Mouse (Mus musculus) G1E (cell line): Measurements from ENCODE around the gene Pde9a.

Experiments
- CTCF ChIP-seq: IDR thresholded peaks from 2 replicates; pipeline ENCODE4 v1.5.1; 2012; ENCODE audit warnings: low read depth, low read length, inconsistent platforms, mixed read lengths
- GATA1 ChIP-seq: IDR thresholded peaks from 2 replicates; pipeline ENCODE4 v1.6.1; 2012; ENCODE audit warnings: borderline replicate concordance, low read length, inconsistent platforms, mixed read lengths
- TAL1 ChIP-seq: conservative IDR thresholded peaks from 2 replicates; pipeline ENCODE4 v1.6.1; 2012; ENCODE audit warnings: low read depth, low read length, inconsistent platforms, mixed read lengths

GRCm38 (mm10) chr17:31385671-31386665 lies at the start of gene Pde9a:
- TF ChIP-seq CTCF, result no peak
- no peak for TF ChIP-seq TAL1
- no peak for TF ChIP-seq GATA1
